Comparison of ENCODE assay signal across 8 mouse cellular contexts in genomic region chr11:53736771-53737572, GRCm38 (mm10). TPM values are rescaled to one million over a fixed set of nuclear protein-coding genes. Genes with fewer than 3 reads are reported as not detected.
A peak's percentile ranks its signal among the peaks of the same experiment; 100 is the strongest.
DNase-seq lines count a peak whose midpoint lies in the region; ATAC-seq lines count a peak whose summit lies in the region.

No protein-coding gene starts in this region.

- DNase-seq in 3134 (ENCODE audit: extremely low read depth, insufficient read length, low spot score): peak; percentile 82
- peak; percentile 69 to 76 for DNase-seq in adrenal gland, adult 18-20 months (ENCODE audit: low spot score in 2 of 2)
- DNase-seq in embryo, embryonic 11.5 days (ENCODE audit: low read depth, low spot score): peak; percentile 59
- DNase-seq in kidney, adult 8-10 months: peak; percentile 71 to 83
- peak; percentile 88 for DNase-seq in limb, embryonic 11.5 days (ENCODE audit: low spot score)
- DNase-seq in spleen, postnatal 10 days (ENCODE audit: low spot score in 2 of 2): peak; percentile 56 to 79

- peak; percentile 72 for ATAC-seq in granulocyte monocyte progenitor cell, adult 5-6 weeks (replicated peaks; ENCODE audit: poor library complexity, severe bottlenecking)
- peak; percentile 39; the same call in 1 of the 2 replicates for ATAC-seq in limb, embryonic 11.5 days (ENCODE audit: insufficient number of reproducible peaks, low FRiP score, low TSS enrichment, low read depth)
- ATAC-seq in midbrain, embryonic 15.5 days (replicated peaks): peak; percentile 62; the same call in 1 of the 2 replicates

- WGBS in limb, embryonic 11.5 days: 50% methylated on average over 14 of the region's 14 CpGs
- 50% methylated on average over 14 of the region's 14 CpGs for WGBS in midbrain, embryonic 15.5 days

- H3K4me1 ChIP-seq in limb, embryonic 11.5 days (ENCODE audit: control insufficient read depth, insufficient read depth, low read length): no peaks in the 10 kb centered on the region
- no peaks in the 10 kb centered on the region for H3K4me1 ChIP-seq in midbrain, embryonic 15.5 days

- no peak overlapping the region for H3K9ac ChIP-seq in limb, embryonic 11.5 days (ENCODE audit: low read length)
- no peak overlapping the region for H3K9ac ChIP-seq in midbrain, embryonic 15.5 days

- no peak overlapping the region for H3K27ac ChIP-seq in limb, embryonic 11.5 days (replicated peaks; ENCODE audit: low read depth, low read length)
- H3K27ac ChIP-seq in midbrain, embryonic 15.5 days: no peak overlapping the region

- no peaks in the 10 kb centered on the region for H3K36me3 ChIP-seq in limb, embryonic 11.5 days (ENCODE audit: control insufficient read depth, insufficient read depth, low read length)
- no peaks in the 10 kb centered on the region for H3K36me3 ChIP-seq in midbrain, embryonic 15.5 days (replicated peaks)

- H3K9me3 ChIP-seq in limb, embryonic 11.5 days (ENCODE audit: control insufficient read depth, low read length): no peaks in the 10 kb centered on the region
- no peaks in the 10 kb centered on the region for H3K9me3 ChIP-seq in midbrain, embryonic 15.5 days

- H3K4me2 ChIP-seq in limb, embryonic 11.5 days (ENCODE audit: low read depth, severe bottlenecking): no peak overlapping the region
- no peak overlapping the region for H3K4me2 ChIP-seq in midbrain, embryonic 15.5 days

- no peaks in the 10 kb centered on the region for H3K27me3 ChIP-seq in limb, embryonic 11.5 days (ENCODE audit: control insufficient read depth, insufficient read depth, low read length)
- H3K27me3 ChIP-seq in midbrain, embryonic 15.5 days (replicated peaks): no peaks in the 10 kb centered on the region

- no peak overlapping the region for H3K4me3 ChIP-seq in limb, embryonic 11.5 days (ENCODE audit: low read depth, low read length)
- H3K4me3 ChIP-seq in midbrain, embryonic 15.5 days: no peak overlapping the region

RNA-seq across cellular contexts. Expression of gene Il5, which starts 16.4 kb away (rescaled TPM):
- not detected for total RNA-seq in adrenal gland, adult 18-20 months (2021)
- total RNA-seq in granulocyte monocyte progenitor cell, adult 5-6 weeks (2014; fragmentation: Nextera tagmentation): not detected in 2 replicates
- not detected in 2 replicates for total RNA-seq in granulocyte monocyte progenitor cell, adult 5-6 weeks (2017)
- polyA plus RNA-seq in limb, embryonic 11.5 days (2014; fragmentation: Nextera tagmentation; extraction: Ambion mirVana): 0.09 TPM in 1 of 2 replicates, not detected in the other
- polyA plus RNA-seq in midbrain, embryonic 15.5 days (2015; fragmentation: Nextera tagmentation; extraction: Ambion mirVana): not detected in 2 replicates

RNA-seq across cellular contexts. Expression of gene Rad50, which starts 29.9 kb away (rescaled TPM):
- total RNA-seq in adrenal gland, adult 18-20 months (2021): 10 to 100 TPM in 1 of 2 experiments, 1 to 10 TPM in 1; 8.3 to 12.0 TPM
- total RNA-seq in granulocyte monocyte progenitor cell, adult 5-6 weeks (2014; fragmentation: Nextera tagmentation): 58.0 and 59.9 TPM in 2 replicates
- 67.4 and 85.2 TPM in 2 replicates for total RNA-seq in granulocyte monocyte progenitor cell, adult 5-6 weeks (2017)
- 26.4 and 28.7 TPM in 2 replicates for polyA plus RNA-seq in limb, embryonic 11.5 days (2014; fragmentation: Nextera tagmentation; extraction: Ambion mirVana)
- polyA plus RNA-seq in midbrain, embryonic 15.5 days (2015; fragmentation: Nextera tagmentation; extraction: Ambion mirVana): 10.5 and 11.5 TPM in 2 replicates

RNA-seq across cellular contexts. Expression of gene Irf1, which starts 32.8 kb away (rescaled TPM):
- 10 to 100 TPM; 21.2 to 44.2 TPM for total RNA-seq in adrenal gland, adult 18-20 months (2021)
- 37.5 and 41.7 TPM in 2 replicates for total RNA-seq in granulocyte monocyte progenitor cell, adult 5-6 weeks (2014; fragmentation: Nextera tagmentation)
- 41.3 and 55.9 TPM in 2 replicates for total RNA-seq in granulocyte monocyte progenitor cell, adult 5-6 weeks (2017)
- 8.0 and 8.9 TPM in 2 replicates for polyA plus RNA-seq in limb, embryonic 11.5 days (2014; fragmentation: Nextera tagmentation; extraction: Ambion mirVana)
- 2.6 and 3.1 TPM in 2 replicates for polyA plus RNA-seq in midbrain, embryonic 15.5 days (2015; fragmentation: Nextera tagmentation; extraction: Ambion mirVana)

RNA-seq across cellular contexts. Expression of gene Gm17334, which starts 36.0 kb away (rescaled TPM):
- total RNA-seq in adrenal gland, adult 18-20 months (2021): under 1 TPM in 1 of 2 experiments, not detected in 1; 0.80 TPM
- 2.5 and 4.8 TPM in 2 replicates for total RNA-seq in granulocyte monocyte progenitor cell, adult 5-6 weeks (2014; fragmentation: Nextera tagmentation)
- not detected in 2 replicates for total RNA-seq in granulocyte monocyte progenitor cell, adult 5-6 weeks (2017)
- 0.35 TPM in 1 of 2 replicates, not detected in the other for polyA plus RNA-seq in limb, embryonic 11.5 days (2014; fragmentation: Nextera tagmentation; extraction: Ambion mirVana)
- not detected in 2 replicates for polyA plus RNA-seq in midbrain, embryonic 15.5 days (2015; fragmentation: Nextera tagmentation; extraction: Ambion mirVana)

Comparison
In these comparisons a context has a peak if more than half of its experiments do, and no peak if none do; other contexts are left out.
1. RNA of gene Rad50, which starts 29.9 kb away (total RNA-seq): 58.0 to 85.2 TPM in granulocyte monocyte progenitor cell, adult 5-6 weeks; 8.3 to 12.0 TPM in adrenal gland, adult 18-20 months; every median in the first group is over 4 times any median in the second.
2. Peak in every context shown above with its lines, with median percentiles within 50 percentile points of each other: DNase-seq and ATAC-seq.